Mouse (Mus musculus) hindbrain, embryonic 13.5 days (tissue): Measurements from ENCODE around the gene Apoc2. TPM values are rescaled to one million over a fixed set of nuclear protein-coding genes. Genes with fewer than 3 reads are reported as not detected.
A peak's percentile ranks its signal among the peaks of the same experiment; 100 is the strongest.

Experiments used
- ATAC-seq: fragments of 200-750 bp; cut with Nextera tagmentation; 2 replicates; pipeline ENCODE4 v1.8.0; 2017; ENCODE audit warnings: moderate TSS enrichment; ENCODE audit not compliant: low FRiP score
- H3K27ac ChIP-seq: fragments of 300-500 bp; sonication (generic); 2 replicates; pipeline ENCODE4 v1.5.1; 2015; ENCODE audit warnings: inconsistent platforms, mild to moderate bottlenecking, moderate library complexity
- H3K27me3 ChIP-seq: fragments of 300-500 bp; sonication (generic); 2 replicates; pipeline ENCODE4 v1.6.1; 2015; ENCODE audit warnings: mild to moderate bottlenecking, inconsistent platforms
- H3K36me3 ChIP-seq: fragments of 300-500 bp; sonication (generic); 2 replicates; pipeline ENCODE4 v1.6.1; 2015; ENCODE audit warnings: mild to moderate bottlenecking, inconsistent platforms
- H3K4me1 ChIP-seq: fragments of 300-500 bp; sonication (generic); replicated peaks from 2 replicates; pipeline ENCODE4 v1.6.1; 2015; ENCODE audit warnings: inconsistent platforms
- H3K4me2 ChIP-seq: fragments of 300-500 bp; sonication (generic); 2 replicates; pipeline ENCODE4 v1.6.1; 2015; ENCODE audit warnings: inconsistent platforms, mild to moderate bottlenecking, moderate library complexity
- H3K4me3 ChIP-seq: fragments of 300-500 bp; sonication (generic); 2 replicates; pipeline ENCODE4 v1.5.1; 2015; ENCODE audit warnings: mild to moderate bottlenecking, inconsistent platforms
- H3K9ac ChIP-seq: fragments of 300-500 bp; sonication (generic); 2 replicates; pipeline ENCODE4 v1.6.1; 2015; ENCODE audit warnings: mild to moderate bottlenecking, inconsistent platforms
- H3K9me3 ChIP-seq: fragments of 300-500 bp; sonication (generic); 2 replicates; pipeline ENCODE4 v1.6.1; 2016; ENCODE audit warnings: inconsistent platforms
- WGBS: fragments of 180-500 bp; shearing (Covaris S2); methylation state at CpG from one replicate; pipeline ENCODE4 v1.1.7; 2015; 5-methylcytosine and 5-hydroxymethylcytosine counted together
- polyA plus RNA-seq: library from polyadenylated mRNA; unstranded; fragments of >200 nt; fragmentation: Nextera tagmentation; extraction: Ambion mirVana; gene quantifications from 2 replicates; pipeline ENCODE4 v1.2.1, GENCODE M21; 2015

Gene Apoc2
- polyA plus RNA-seq, 1 experiment from 2014 or later, result not detected

GRCm38 (mm10) chr7:19713196-19713595 lies 35.5 kb upstream of the Apoc2 start:
- WGBS, result 60% methylated on average over 4 of the region's 4 CpGs
- Histone ChIP-seq H3K4me2 (no peak overlapping the region), H3K9ac (no peak overlapping the region), H3K36me3 (peaks cover 49% of the 10 kb centered on the region), H3K4me1 (peaks cover 26% of the 10 kb centered on the region), H3K27me3 (no peaks in the 10 kb centered on the region), H3K4me3 (no peak overlapping the region), H3K27ac (no peak overlapping the region), H3K9me3 (no peaks in the 10 kb centered on the region)
- no peak for ATAC-seq

DNA sequence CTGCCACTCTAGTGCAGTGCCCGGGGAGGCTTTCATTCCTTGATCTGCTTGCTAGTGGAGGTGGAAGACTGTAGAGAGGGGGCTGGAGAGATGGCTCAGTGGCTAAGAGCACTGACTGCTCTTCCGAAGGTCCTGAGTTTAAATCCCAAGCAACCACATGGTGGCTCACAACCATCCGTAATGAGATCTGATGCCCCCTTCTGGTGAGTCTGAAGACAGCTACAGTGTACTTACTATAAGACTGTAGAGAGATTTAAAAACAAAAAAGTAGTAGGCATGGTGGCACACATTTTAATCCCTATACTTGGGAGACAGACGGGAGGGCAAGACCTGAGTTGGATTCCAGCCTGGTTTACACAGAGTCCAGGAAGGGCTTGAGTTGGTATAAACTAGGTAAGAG lies 34.7 kb upstream of the Apoc2 start:
- H3K36me3 ChIP-seq, result peaks cover 56% of the 10 kb centered on the region
- no peak overlapping the region for H3K4me2 ChIP-seq
- no peak for ATAC-seq
- no peaks in the 10 kb centered on the region for H3K27me3 ChIP-seq
- H3K27ac ChIP-seq, result no peak overlapping the region
- H3K9me3 ChIP-seq, result no peaks in the 10 kb centered on the region
- WGBS, result 83% methylated on average over 4 of the region's 4 CpGs
- peaks cover 26% of the 10 kb centered on the region for H3K4me1 ChIP-seq
- no peak overlapping the region for H3K4me3 ChIP-seq
- H3K9ac ChIP-seq, result no peak overlapping the region

- no peak overlapping the region for H3K4me3 ChIP-seq
- peaks cover 66% of the 10 kb centered on the region for H3K36me3 ChIP-seq
- H3K9me3 ChIP-seq, result no peaks in the 10 kb centered on the region
- no peak overlapping the region for H3K27ac ChIP-seq
- H3K9ac ChIP-seq, result no peak overlapping the region
- ATAC-seq, result no peak
- H3K27me3 ChIP-seq, result no peaks in the 10 kb centered on the region
- H3K4me1 ChIP-seq, result peaks cover 17% of the 10 kb centered on the region
- no peak overlapping the region for H3K4me2 ChIP-seq
- 94% methylated on average over 10 of the region's 10 CpGs for WGBS
Observed at GRCm38 (mm10) chr7:19710650-19711049, 32.9 kb upstream of the Apoc2 start.

DNA sequence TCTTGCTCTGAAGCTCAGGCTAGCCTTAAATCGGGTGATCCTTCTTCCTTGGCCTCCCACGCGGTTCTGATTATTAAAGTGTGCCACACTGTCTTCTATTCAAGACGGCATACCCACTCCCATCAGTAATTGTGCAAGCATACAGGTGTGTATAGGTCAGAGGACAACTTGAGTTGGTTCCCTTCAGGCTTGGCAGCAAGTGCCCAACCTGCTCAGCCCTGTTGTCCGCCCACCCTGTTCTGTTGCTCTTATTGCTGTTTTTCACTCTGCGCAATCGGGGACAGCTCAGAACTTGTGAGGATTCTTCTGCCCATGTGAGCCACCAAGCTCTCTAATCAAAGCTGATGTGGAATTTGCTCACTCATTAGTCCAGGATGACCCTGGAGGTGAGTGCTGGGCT lies 27.5 kb upstream of the Apoc2 start:
- no peak for ATAC-seq
- no peak overlapping the region for H3K27ac ChIP-seq
- no peak overlapping the region for H3K4me3 ChIP-seq
- H3K9ac ChIP-seq, result no peak overlapping the region
- H3K36me3 ChIP-seq, result peaks cover 67% of the 10 kb centered on the region
- H3K4me2 ChIP-seq, result no peak overlapping the region
- H3K27me3 ChIP-seq, result no peaks in the 10 kb centered on the region
- no peaks in the 10 kb centered on the region for H3K9me3 ChIP-seq
- WGBS, result 96% methylated on average over 7 of the region's 7 CpGs
- peaks cover 3% of the 10 kb centered on the region; the same call in 1 of the 2 replicates for H3K4me1 ChIP-seq

DNA sequence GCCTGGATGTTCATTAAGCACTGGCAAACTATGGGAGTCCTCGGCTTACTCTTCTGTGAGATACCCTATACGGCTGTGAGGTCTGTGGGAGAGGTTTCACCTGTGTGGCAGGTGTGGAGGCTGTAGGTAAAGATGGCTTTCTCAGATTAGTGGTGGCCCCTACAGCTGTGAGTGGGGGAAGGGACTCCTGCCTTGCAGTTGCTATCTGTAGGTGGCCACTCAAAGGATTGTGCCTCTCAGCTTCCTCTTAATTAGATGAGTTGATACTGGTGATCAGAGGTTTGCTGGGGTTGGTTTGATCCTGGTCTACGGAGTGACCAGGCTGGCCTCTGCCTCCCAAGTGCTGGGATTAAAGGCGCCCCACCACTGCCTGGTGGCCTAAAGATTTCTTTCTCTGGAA lies 26.7 kb upstream of the Apoc2 start:
- no peak overlapping the region for H3K27ac ChIP-seq
- peaks cover 60% of the 10 kb centered on the region for H3K36me3 ChIP-seq
- no peaks in the 10 kb centered on the region for H3K27me3 ChIP-seq
- H3K4me1 ChIP-seq, result peaks cover 5% of the 10 kb centered on the region
- H3K9ac ChIP-seq, result no peak overlapping the region
- ATAC-seq, result no peak
- no peak overlapping the region for H3K4me2 ChIP-seq
- no peak overlapping the region for H3K4me3 ChIP-seq
- no peaks in the 10 kb centered on the region for H3K9me3 ChIP-seq
- WGBS, result 97% methylated on average over 4 of the region's 4 CpGs

DNA sequence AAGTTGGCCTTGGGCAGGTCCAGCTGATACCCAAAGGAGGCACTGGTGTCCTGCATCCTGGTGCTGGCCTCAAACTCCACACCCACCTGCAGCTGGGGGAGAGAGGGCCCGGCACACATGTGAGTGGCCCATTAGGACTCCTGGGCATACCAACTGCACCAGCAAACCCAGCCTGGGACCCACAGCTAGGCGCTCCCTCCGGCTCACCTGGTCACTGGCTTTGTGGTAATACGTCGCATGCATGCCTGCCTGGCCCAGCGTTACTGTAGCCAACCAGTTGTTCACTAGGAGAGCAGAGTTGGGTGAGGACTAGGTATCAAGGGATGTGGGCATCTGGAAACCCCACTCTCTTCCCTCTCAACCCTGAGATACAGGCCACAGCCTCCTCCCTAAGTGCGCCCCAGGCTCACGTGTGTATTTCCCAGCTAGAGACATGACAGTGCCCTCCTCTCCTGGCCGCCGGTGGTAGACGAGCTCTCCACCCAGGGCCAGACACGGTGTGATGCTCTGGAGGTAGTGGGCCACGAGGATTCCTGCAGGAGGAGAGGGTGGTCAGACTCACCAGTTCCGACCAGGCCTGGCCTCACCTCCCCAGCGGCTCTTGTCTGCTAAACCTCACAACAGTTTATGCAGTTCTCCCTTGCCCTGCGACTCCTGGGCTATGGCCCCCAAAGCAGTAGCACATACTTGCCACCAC lies 25.3 kb upstream of the Apoc2 start:
- peaks cover 47% of the 10 kb centered on the region for H3K36me3 ChIP-seq
- H3K27me3 ChIP-seq, result peaks cover 9% of the 10 kb centered on the region; the same call in 1 of the 2 replicates
- H3K9me3 ChIP-seq, result no peaks in the 10 kb centered on the region
- H3K4me1 ChIP-seq, result peaks cover 20% of the 10 kb centered on the region
- H3K27ac ChIP-seq, result no peak overlapping the region
- H3K4me3 ChIP-seq, result no peak overlapping the region
- 95% methylated on average over 16 of the region's 16 CpGs for WGBS
- no peak for ATAC-seq
- peak overlapping the region; percentile 2; the same call in 1 of the 2 replicates for H3K9ac ChIP-seq
- H3K4me2 ChIP-seq, result no peak overlapping the region

DNA sequence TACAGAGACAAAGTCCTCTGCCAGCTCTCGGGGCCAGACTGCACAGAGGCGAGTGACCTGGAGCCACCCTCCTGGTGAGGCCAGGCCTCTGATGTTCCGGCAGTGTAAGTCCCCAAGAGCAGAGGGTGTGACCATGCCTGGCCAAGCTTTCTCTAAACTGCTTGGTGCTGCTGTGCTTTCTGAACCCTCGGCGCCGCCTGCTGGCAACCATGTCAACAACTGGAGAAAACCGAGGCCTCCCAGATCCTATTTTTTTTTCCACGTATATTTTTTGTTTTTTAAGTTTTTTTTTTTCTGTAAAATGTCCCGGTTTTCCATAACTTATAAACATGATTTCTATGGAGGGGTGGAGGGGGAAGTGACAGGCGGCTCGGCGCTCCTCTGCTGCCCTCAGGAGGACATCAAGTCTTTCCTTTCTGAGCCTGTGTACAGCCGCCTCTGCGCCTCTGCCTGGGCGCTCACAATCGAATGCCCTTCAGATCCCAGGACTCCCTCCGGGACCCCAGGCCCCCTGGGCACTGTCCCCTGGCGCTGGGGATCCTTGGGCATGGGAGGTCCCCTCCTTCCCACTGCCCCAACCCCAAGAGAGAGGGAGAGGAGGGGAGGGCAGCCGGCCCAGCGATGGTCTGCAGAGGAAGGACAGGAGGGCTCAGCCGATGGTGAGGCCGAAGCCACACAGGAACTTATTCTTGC lies 23.5 kb upstream of the Apoc2 start:
- H3K27ac ChIP-seq, result peak overlapping the region; percentile 73
- peaks cover 12% of the 10 kb centered on the region; the same call in 1 of the 2 replicates for H3K27me3 ChIP-seq
- H3K9ac ChIP-seq, result no peak overlapping the region
- H3K36me3 ChIP-seq, result peaks cover 39% of the 10 kb centered on the region
- peaks cover 21% of the 10 kb centered on the region for H3K4me1 ChIP-seq
- H3K9me3 ChIP-seq, result no peaks in the 10 kb centered on the region
- H3K4me2 ChIP-seq, result no peak overlapping the region
- ATAC-seq, result peak; percentile 40; the same call in 1 of the 2 replicates
- no peak overlapping the region for H3K4me3 ChIP-seq
- WGBS, result 30% methylated on average over 22 of the region's 22 CpGs

GRCm38 (mm10) chr7:19700299-19701068 lies 22.7 kb upstream of the Apoc2 start:
- H3K4me2 ChIP-seq, result no peak overlapping the region
- H3K9ac ChIP-seq, result no peak overlapping the region
- H3K4me3 ChIP-seq, result no peak overlapping the region
- ATAC-seq, result no peak
- peaks cover 21% of the 10 kb centered on the region for H3K4me1 ChIP-seq
- H3K27ac ChIP-seq, result 0 out of 2 replicates have a peak overlapping the region, but pooled peaks have one; percentile 18
- H3K27me3 ChIP-seq, result peaks cover 12% of the 10 kb centered on the region; the same call in 1 of the 2 replicates
- H3K36me3 ChIP-seq, result peaks cover 39% of the 10 kb centered on the region
- WGBS, result 62% methylated on average over 12 of the region's 12 CpGs
- no peaks in the 10 kb centered on the region for H3K9me3 ChIP-seq

- ATAC-seq, result no peak
- Histone ChIP-seq H3K9me3 (no peaks in the 10 kb centered on the region), H3K9ac (no peak overlapping the region), H3K36me3 (peaks cover 36% of the 10 kb centered on the region), H3K4me3 (no peak overlapping the region), H3K27ac (peak overlapping the region; percentile 19; the same call in 1 of the 2 replicates), H3K27me3 (peaks cover 12% of the 10 kb centered on the region; the same call in 1 of the 2 replicates), H3K4me1 (peaks cover 21% of the 10 kb centered on the region), H3K4me2 (no peak overlapping the region)
- WGBS, result 87% methylated on average over 4 of the region's 4 CpGs
Observed at GRCm38 (mm10) chr7:19699827-19700148, 22.0 kb upstream of the Apoc2 start.

DNA sequence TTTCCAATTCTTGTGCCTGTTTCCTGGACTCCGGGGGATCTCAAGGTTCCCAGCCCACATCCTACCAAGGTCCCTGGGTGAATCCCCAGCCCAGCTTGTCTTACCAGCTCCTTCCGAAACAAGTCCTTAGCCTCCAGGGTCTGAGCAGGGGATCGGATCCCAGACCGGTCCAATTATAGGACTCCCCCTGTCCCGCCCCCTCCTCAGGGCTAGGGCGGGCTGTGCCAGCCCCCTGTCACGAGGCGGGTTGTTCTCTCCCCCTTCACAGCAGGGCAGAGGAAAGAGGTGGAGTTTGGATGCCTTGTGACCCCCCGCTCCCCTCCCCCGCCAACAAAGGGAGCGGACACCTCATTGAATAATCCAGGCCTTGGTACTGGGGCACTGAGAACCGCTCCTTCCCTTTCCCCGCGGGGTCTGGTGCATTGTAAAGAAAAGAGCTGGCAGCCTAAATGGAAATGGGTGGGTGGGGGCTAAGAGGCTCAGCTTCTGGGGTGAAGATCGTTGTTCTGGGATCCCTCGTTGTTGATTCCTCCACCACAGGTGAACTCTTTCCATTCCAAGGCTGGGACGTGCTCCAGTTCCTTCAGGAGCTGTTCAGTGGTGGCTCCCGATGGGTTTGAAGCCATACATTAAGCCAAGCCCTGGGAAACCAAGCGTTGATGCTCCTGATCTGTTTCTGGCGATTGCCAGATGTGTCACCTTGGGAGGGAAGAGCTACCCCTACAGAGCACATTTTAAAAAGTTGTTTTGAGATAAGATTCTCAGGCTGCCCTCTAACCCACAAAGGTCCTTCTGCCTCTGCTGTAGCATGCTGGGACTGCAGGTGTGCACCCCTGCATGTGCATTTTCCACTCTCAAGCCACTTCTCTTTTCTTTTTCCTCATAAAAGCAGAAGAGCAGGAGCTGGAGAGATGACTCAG lies 21.4 kb upstream of the Apoc2 start, which contains the start of gene Apoe:
Gene Apoe, minus strand, starts transcription at position 282 of the 920 bp plus-strand sequence.
- Histone ChIP-seq H3K9me3 (no peaks in the 10 kb centered on the region), H3K27me3 (peaks cover 12% of the 10 kb centered on the region; the same call in 1 of the 2 replicates), H3K4me2 (peak within 1 kb of the TSS; percentile 58), H3K27ac (peak within 1 kb of the TSS; percentile 19), H3K9ac (peak within 1 kb of the TSS; percentile 68), H3K4me3 (peak within 1 kb of the TSS; percentile 35), H3K4me1 (peaks cover 21% of the 10 kb centered on the region), H3K36me3 (peaks cover 30% of the 10 kb centered on the region)
- ATAC-seq, result peak; percentile 29
- 1% methylated on average over 20 of the region's 20 CpGs for WGBS
